Mouse (Mus musculus) embryonic stem cell, embryonic (primary cell): ENCODE data around the gene Rnf148.

Experiments used
- CTCF ChIA-PET, 4 experiments: fragments of 300-600 bp in 2 of 4; fragments of 350-600 bp in 2 of 4; sonication (Branson Sonifier 250); formaldehyde crosslinking; loops; one replicate each; lab custom pipeline; 2022; ENCODE audit warnings: inconsistent platforms in 2 of 4; lab: Charles Lee
- POLR2A ChIA-PET, 4 experiments: fragments of 300-600 bp in 2 of 4; fragments of 350-600 bp in 2 of 4; sonication (Branson Sonifier 250); formaldehyde crosslinking; loops; one replicate each; lab custom pipeline; 2022; ENCODE audit warnings: antibody characterized with exemption in 4 of 4, inconsistent platforms in 1 of 4; lab: Charles Lee

Rnf148 gene

DNA sequence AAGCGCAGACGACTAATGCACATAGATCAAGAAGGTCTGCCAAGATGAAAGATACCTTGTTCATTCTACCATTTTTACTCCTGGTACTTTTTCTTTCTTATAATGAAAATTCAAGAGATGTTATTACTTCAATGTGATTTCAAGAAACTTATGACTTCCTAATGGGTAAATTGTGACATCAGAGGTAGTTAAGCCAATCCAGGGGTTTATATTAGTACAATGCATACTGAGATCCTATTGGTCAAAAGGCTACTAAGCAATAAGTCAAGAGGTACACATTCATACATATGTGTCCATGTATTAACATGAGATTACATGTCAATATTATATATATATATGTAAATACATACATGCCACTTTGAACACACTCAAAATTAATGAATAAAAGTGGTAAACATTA lies at the start of gene Rnf148:
Rnf148 (minus strand) TSS at position 101 of the 400 bp plus-strand sequence.
- ChIA-PET POLR2A (no interaction called here), CTCF (no interaction called here)

DNA sequence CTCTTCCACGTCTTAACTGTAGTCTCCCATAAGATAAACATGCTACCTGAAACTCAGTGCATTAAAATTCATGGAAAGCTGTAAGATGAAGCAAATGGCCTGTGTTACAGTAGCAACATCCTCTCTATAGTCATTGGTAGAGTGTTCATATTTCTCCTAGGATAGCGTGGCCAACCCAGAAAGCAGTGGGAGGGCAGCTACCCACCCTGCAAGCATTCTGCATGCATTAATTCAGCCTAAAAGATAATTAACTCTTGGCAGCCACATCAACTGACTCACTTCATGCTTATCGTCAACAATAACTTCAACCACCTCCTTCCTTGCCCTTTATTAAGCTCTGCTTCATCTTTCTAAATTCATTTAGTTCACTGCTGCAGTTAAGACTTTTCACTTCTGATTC lies 45.9 kb upstream of the Rnf148 start:
- ChIA-PET POLR2A (no interaction called here), CTCF (interaction anchor here in 1 of 4 experiments (0.6 kb wide), 1 partner anchor 927 kb away, joined by 3 read pairs; no protein-coding TSS in a partner anchor)

DNA sequence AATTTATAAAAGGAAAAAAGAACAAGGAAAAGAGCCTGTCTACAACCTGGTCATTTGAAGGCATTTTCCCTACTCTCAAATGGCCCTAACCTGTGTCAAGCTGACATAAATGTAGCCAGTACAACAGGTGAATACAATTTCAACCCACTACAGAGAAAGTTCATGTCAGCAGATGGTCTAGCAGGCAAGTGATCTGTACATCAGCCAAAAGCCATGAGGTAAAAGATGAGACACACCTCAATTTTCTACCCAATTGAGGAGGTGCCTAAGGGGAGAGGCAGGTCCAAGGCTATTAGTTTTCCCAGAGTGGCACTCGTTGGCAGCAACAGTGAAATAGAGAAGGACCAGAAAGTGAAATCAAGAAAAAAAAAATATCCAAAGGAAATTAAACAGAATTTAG lies 23.2 kb upstream of the Rnf148 start:
- ChIA-PET CTCF (no interaction called here), POLR2A (no interaction called here)

DNA sequence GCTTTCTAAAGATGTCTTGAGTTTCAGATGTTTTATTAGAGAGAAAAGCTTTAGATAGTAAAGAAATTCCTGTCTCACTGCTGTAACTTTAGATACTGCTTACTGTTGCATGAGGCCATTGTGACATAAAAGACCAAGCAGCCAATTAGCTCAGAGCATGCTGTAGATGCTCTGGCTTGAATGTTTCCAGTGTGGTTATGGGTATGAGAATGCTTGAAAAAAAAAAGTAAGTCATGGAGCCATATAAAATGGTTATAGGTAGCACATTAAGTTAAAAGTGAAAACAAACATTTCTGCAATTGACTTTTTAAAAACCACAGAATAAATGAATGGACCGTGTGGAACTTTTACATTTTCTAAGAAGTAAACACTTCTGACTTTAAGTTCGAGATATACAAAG lies 4.7 kb downstream of the Rnf148 start, which contains the start of gene Rnf133:
Rnf133 (minus strand) TSS at position 101 of the 400 bp plus-strand sequence.
- ChIA-PET POLR2A (no interaction called here), CTCF (no interaction called here)

DNA sequence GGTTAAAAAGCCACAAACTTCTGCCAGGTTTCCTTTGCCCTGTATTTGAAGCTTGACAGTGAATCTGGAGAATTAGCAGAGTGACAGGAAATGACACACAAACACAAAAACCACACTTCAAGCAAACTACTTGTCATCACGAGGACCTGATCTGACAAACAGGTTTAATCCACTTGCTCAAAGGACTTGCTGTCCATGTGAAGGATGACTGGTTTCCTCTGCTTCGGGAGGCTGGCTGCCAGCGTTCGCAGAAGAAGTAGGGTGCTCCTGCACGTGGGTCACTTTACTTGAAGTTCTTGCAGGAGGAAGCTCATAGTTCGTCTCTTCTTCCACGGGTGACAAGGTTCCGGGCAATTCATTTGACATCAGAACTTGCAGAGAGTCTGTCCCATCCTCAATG lies 6.2 kb downstream of the Rnf148 start:
- ChIA-PET CTCF (no interaction called here), POLR2A (no interaction called here)

DNA sequence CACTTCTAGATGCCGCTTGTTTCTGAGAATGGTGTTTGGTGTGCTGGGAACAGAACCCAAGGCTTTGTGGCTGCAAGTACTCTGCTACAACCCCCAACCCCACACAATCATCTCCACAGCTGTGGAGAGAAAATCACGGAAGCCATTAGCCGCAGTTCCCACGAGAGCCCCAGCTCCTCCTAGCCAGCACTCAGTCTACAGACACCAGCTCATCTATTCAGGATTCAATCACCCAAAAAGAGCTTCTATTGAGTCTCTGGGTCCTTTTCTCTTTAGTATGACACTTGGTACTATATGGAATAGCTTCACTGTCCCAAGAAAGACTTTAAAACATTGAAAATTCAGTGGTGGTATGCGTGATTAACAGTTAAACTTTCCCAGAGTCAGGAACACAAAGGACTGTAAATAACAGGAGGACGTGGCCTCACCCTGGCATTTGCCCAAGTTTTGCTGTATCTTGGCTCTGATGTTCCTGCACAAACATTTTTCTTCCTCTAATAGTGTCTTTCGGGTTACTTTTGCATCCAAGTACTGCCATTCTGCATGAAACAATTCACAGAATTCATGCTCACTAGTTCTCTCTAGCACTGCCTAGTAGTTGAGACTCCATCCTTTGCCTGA lies 7.2 kb downstream of the Rnf148 start:
- CTCF ChIA-PET, result interaction anchor here in 1 of 4 experiments (0.6 kb wide), 1 partner anchor 13 kb away, joined by 5 read pairs; no protein-coding TSS in a partner anchor
- POLR2A ChIA-PET, result no interaction called here

DNA sequence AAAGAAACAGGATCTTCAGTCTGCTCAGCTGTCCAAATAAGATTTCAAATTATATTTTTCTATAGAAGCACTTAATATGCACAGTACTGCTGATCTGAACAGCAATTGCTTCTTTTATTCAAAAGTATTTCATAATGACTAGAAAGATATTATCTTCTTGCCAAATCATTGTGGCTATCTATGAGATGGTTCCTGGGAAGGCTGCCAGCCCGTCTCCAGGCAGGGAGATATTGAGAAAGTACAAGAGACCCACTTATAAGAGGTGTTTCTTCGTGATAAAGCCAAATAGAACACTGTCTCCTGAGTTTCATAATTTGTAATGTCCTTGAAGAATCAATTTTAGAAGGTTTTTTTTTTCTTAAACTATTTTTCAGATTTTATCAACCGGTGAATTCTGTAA lies 17.9 kb downstream of the Rnf148 start:
- ChIA-PET POLR2A (no interaction called here), CTCF (no interaction called here)

DNA sequence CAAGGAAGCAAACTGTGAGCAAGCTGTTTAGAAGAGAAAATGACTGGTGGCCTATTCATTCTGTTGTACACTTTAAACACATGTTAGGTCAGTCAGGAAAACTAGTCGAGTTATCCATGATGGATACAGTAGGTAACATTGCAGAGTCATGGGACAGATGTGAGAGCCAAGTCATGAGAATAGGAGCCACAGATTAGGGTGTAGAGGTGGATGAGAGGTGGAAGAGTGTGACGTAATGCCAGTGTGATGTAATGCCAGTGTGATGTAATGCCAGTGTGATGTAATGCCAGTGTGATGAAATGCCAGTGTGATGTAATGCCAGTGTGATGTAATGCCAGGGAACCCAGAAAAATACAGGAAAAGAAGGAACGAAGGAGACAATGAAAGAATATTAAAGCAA lies 19.7 kb downstream of the Rnf148 start:
- CTCF ChIA-PET, result no interaction called here
- POLR2A ChIA-PET, result no interaction called here

DNA sequence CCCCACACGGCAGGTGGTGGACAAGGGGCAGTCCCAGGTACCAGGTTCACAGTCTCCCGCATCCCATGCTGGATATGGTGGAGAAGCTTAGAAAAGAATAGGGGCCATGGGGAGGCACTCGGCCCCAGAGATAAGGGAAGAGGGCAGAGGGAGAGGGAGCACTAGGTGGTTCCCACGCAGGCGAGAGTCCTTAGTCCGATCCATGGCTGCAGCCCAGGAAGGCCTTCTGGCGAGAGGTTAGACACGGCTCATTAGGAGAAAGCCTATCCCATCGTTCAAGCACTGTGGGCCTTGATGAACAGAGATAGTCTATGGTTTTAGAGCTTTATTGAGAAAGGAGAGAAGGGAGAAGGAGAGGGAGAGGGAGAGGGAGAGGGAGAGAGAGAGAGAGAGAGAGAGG lies 20.9 kb downstream of the Rnf148 start:
- POLR2A ChIA-PET, result no interaction called here
- CTCF ChIA-PET, result interaction anchor here in 1 of 4 experiments (0.7 kb wide), 1 partner anchor 14 kb away, joined by 5 read pairs; no protein-coding TSS in a partner anchor

DNA sequence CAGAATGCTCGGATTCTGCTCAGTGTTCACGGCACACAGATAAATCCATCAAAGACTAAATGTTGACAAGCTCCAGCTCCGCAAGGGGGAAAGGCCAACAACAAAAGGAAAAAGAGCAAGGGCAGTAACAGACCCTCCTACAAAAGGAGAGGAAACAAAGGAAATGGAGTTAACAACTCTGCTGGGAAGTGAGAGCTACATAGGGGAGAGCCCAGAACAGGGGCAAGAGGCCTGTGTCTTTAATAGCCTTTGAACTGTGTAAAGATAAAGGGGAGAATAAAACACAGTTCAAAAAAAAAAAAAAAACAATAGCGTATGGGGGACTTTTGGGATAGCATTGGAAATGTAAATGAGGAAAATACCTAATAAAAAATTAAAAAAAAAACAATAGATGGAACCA lies 24.5 kb downstream of the Rnf148 start:
- CTCF ChIA-PET, result no interaction called here

More for the DNA sequence above, 24.5 kb downstream of the Rnf148 start:
- POLR2A ChIA-PET, result no interaction called here
